Mouse (Mus musculus): ENCODE measurements at regions not wholly inside any gene's neighbourhood (a gene's known extent, or its start where the extent isn't known, plus 50 kb on each side); places are given as distances from the start of the nearest gene placed in this dataset.

- peak overlapping the region; percentile 85 for H3K27ac ChIP-seq
- no peak overlapping the region for H3K4me3 ChIP-seq
- no peak for TF ChIP-seq CTCF (conservative IDR thresholded peaks at IDR 0.05)
- peak; percentile 21 to 22 for DNase-seq (ENCODE audit: low spot score in 2 of 2)
Measured at GRCm38 (mm10) chr13:111097336-111097735, 157.5 kb upstream of the Actbl2 start.

GRCm38 (mm10) chr13:111098738-111099137 lies 156.1 kb upstream of the Actbl2 start:
- peak overlapping the region; percentile 58; the same call in 1 of the 2 replicates for H3K27ac ChIP-seq
- TF ChIP-seq CTCF (conservative IDR thresholded peaks at IDR 0.05), result no peak

DNA sequence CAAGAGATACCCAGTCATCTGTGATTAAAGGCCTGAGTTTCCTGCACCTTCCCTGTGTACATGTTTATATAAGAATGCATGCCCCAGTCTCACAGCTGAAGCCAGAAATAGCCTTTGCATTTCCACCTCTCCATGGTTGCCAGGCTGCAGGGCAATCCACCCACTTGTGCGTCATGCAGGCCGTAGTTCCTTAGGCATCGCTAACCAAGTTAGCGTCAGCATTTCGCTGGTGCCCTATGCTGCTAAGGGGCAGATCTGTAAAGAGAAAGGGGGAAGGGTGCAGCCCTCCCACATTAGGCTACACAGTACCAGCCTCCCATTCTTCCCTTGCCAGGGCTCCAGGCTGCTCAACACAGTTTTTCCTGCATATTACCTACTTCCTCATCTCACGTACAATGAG lies 155.6 kb upstream of the Actbl2 start:
- peak overlapping the region; percentile 58 for H3K27ac ChIP-seq
- no peak for TF ChIP-seq CTCF (conservative IDR thresholded peaks at IDR 0.05)
- H3K4me3 ChIP-seq, result no peak overlapping the region
- peak; percentile 24 to 45 for DNase-seq (ENCODE audit: low spot score in 2 of 2)

More at GRCm38 (mm10) chr13:111098738-111099137, 156.1 kb upstream of the Actbl2 start:
- no peak overlapping the region for H3K4me3 ChIP-seq
- no peak for DNase-seq (ENCODE audit: low spot score in 2 of 2)

- Histone ChIP-seq H3K27ac (no peak overlapping the region), H3K4me3 (no peak overlapping the region)
- no peak for TF ChIP-seq CTCF (conservative IDR thresholded peaks at IDR 0.05)
- no peak for DNase-seq (ENCODE audit: low spot score in 2 of 2)
Measured at GRCm38 (mm10) chr13:111100448-111100847, 154.4 kb upstream of the Actbl2 start.

GRCm38 (mm10) chr13:111104567-111105219 lies 150.1 kb upstream of the Actbl2 start:
- no peak for DNase-seq (ENCODE audit: low spot score in 2 of 2)
- Histone ChIP-seq H3K27ac (no peak overlapping the region), H3K4me3 (no peak overlapping the region)
- TF ChIP-seq CTCF (conservative IDR thresholded peaks at IDR 0.05), result no peak

DNA sequence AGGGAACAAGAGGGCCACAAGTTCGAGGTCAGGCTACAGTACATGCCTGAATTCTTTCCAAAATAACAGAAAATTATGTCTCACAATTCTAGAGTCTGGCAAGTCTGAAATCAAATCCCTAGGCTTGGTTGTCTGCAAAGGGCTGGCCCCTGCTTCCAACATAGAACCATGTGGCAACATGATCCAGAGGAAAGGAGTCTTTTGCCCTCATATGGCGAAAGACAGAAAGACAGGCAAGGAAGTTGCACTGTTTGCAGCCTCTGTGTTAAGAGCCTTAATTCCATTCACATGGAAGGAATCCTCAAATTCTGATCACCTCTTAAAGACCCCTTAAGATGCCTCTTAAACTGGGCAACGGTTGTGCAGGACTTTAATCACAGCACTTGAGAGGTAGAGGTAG lies 123.7 kb upstream of the Actbl2 start:
- TF ChIP-seq CTCF (conservative IDR thresholded peaks at IDR 0.05), result peak; percentile 46
- Histone ChIP-seq H3K4me3 (no peak overlapping the region), H3K27ac (no peak overlapping the region)
- no peak for DNase-seq (ENCODE audit: low spot score in 2 of 2)

DNA sequence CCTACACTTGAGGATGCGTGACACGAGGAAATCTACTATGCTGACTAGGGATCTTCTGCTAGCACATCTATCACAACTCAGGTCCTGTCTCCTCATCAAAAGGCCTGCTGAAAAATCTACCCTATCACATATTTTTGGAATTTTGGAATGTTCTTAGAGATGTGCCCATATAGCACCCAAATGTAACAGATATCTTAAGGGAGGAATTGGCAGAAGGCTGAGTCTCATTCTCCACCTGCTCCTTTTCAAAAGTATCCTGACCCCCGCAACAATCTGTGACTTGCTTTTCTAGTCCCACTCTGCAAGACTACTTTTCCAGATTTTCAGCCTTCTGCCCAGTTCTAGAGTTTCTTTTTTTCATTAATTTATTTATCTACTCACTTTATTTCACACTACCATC lies 118.4 kb upstream of the Actbl2 start:
- TF ChIP-seq CTCF (conservative IDR thresholded peaks at IDR 0.05), result no peak
- DNase-seq (ENCODE audit: low spot score in 2 of 2), result peak; percentile 18 to 32
- Histone ChIP-seq H3K4me3 (no peak overlapping the region), H3K27ac (peak overlapping the region; percentile 23; the same call in 1 of the 2 replicates)

DNA sequence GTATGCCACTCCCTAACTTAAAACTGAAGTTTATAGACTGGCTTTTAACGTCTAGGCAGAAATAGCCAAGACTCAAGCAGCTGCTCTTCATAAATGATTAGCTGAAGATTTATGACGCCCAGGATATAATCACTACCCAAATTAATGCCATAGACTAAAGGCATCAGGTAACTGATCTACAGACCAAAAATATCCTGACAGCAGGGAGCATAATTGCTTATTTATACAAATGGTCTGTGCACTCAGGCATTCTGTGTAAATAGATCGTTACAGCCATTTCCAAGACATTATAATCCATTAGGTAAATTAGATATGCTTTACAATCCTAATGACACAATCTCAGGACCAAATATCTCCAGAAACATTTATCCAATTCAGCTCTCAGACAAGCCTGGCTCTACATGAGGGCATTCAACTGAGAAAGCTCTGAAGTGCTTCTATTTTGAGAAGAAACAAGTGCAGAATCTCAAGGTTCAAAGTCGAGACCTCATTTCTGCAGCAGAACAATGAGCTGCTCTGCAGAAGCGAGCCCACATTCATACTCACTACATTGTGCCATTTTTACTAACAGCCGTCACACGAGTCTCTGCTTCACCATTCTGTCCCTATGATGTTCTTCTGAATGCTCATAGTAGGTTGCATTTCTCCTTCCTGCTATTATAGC lies 111.9 kb upstream of the Actbl2 start:
- DNase-seq (ENCODE audit: low spot score in 2 of 2), result no peak
- no peak overlapping the region for H3K4me3 ChIP-seq
- TF ChIP-seq CTCF (conservative IDR thresholded peaks at IDR 0.05), result no peak
- H3K27ac ChIP-seq, result no peak overlapping the region; the same call in 1 of the 2 replicates

DNA sequence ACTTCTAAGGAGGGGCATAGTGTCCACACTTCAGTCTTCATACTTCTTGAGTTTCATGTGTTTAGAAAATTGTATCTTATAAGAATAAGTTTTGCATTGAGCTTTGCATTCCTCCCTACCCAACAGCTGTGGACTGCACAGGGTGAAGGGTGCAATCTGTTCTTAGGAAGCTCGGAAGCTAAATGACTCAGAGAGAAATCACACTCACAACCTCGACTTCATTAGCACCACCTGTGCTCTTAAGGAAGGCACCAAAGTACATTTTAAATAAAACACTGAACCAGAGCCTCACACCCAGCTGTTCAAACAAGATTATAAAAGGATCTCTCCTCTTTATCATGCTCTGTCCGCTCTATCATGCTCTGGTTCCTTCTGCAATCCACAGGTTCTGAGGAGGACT lies 110.1 kb upstream of the Actbl2 start:
- TF ChIP-seq CTCF (conservative IDR thresholded peaks at IDR 0.05), result no peak
- Histone ChIP-seq H3K27ac (no peak overlapping the region), H3K4me3 (no peak overlapping the region)
- DNase-seq (ENCODE audit: low spot score in 2 of 2), result peak in 1 of 2 experiments; percentile 15

GRCm38 (mm10) chr13:111157921-111158638 lies 96.7 kb upstream of the Actbl2 start:
- no peak for TF ChIP-seq CTCF (conservative IDR thresholded peaks at IDR 0.05)

GRCm38 (mm10) chr13:111159498-111159897 lies 95.3 kb upstream of the Actbl2 start:
- Histone ChIP-seq H3K27ac (no peak overlapping the region), H3K4me3 (no peak overlapping the region)
- no peak for DNase-seq (ENCODE audit: low spot score in 2 of 2)
- no peak for TF ChIP-seq CTCF (conservative IDR thresholded peaks at IDR 0.05)

More at GRCm38 (mm10) chr13:111157921-111158638, 96.7 kb upstream of the Actbl2 start:
- H3K27ac ChIP-seq, result no peak overlapping the region
- no peak overlapping the region for H3K4me3 ChIP-seq
- DNase-seq (ENCODE audit: low spot score in 2 of 2), result no peak

DNA sequence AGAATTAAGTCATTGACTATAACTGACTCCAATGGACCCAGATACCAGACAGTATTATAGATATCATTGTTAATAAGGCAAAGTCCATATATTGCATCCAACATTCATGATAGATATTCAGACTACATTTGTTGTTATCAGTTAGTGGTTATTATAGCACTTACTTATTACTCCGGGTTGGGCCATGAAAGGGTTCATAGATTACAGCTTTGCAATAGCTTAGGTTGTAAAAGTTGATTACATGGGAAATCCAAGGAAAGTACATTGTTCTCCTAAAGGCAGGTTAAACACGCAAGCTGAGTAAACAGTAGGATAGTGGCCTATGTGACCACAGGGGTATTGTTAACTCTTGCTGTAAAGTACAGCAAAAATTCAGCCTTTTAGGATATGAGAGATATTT lies 89.3 kb upstream of the Actbl2 start:
- no peak for DNase-seq (ENCODE audit: low spot score in 2 of 2)
- Histone ChIP-seq H3K4me3 (no peak overlapping the region), H3K27ac (no peak overlapping the region)
- no peak for TF ChIP-seq CTCF (conservative IDR thresholded peaks at IDR 0.05)
